Mouse (Mus musculus) thymus, adult 2 months (tissue): Measurements from ENCODE around the gene Tinf2. TPM values are rescaled to one million over a fixed set of nuclear protein-coding genes. Genes with fewer than 3 reads are reported as not detected.

Experiments
- DNase-seq: peaks from one replicate; pipeline ENCODE4 v3.0.0; 2021
- H3K27ac ChIP-seq: fragments of 200-500 bp; 2 replicates; pipeline ENCODE4 v1.5.1; 2012; ENCODE audit warnings: low read length, control low read depth; ENCODE audit not compliant: control insufficient read depth, insufficient read depth
- H3K27me3 ChIP-seq: fragments of 200-500 bp; 2 replicates; pipeline ENCODE4 v1.6.1; 2012; ENCODE audit warnings: mild to moderate bottlenecking, low read length, moderate library complexity, mixed read lengths; ENCODE audit not compliant: control insufficient read depth, insufficient read depth
- H3K36me3 ChIP-seq: fragments of 200-500 bp; 2 replicates; pipeline ENCODE4 v1.6.1; 2012; ENCODE audit warnings: mild to moderate bottlenecking, low read length, moderate library complexity; ENCODE audit not compliant: control insufficient read depth, insufficient read depth
- H3K4me1 ChIP-seq: fragments of 200-500 bp; replicated peaks from 2 replicates; pipeline ENCODE4 v1.6.1; 2012; ENCODE audit warnings: low read length; ENCODE audit not compliant: control insufficient read depth, insufficient read depth
- H3K4me3 ChIP-seq: fragments of 200-500 bp; 2 replicates; pipeline ENCODE4 v1.5.1; 2012; ENCODE audit warnings: mild to moderate bottlenecking, low read length, control low read depth, moderate library complexity; ENCODE audit not compliant: control insufficient read depth, insufficient read depth
- CTCF ChIP-seq: fragments of 200-500 bp; IDR thresholded peaks from 2 replicates; pipeline ENCODE4 v1.5.1; 2012; ENCODE audit warnings: mild to moderate bottlenecking, control low read depth, low read length, moderate library complexity, borderline replicate concordance; ENCODE audit not compliant: control insufficient read depth, poor library complexity, insufficient read depth; ENCODE audit errors: extremely low read depth
- POLR2A ChIP-seq: fragments of 200-500 bp; IDR thresholded peaks from 2 replicates; pipeline ENCODE4 v1.6.1; 2012; ENCODE audit warnings: mild to moderate bottlenecking, low read length, control low read depth, moderate library complexity; ENCODE audit not compliant: control insufficient read depth, poor library complexity, insufficient read depth; ENCODE audit errors: extremely low read depth
- WGBS: fragments of 180-500 bp; shearing (Covaris S2); methylation state at CpG from one replicate; pipeline ENCODE4 v1.1.7; 2018; 5-methylcytosine and 5-hydroxymethylcytosine counted together
- polyA plus RNA-seq: library from polyadenylated mRNA; depleted of rRNA; stranded (reverse); fragments of >200 nt; gene quantifications from 2 replicates; pipeline ENCODE4 v1.2.3, GENCODE M21; 2012

Tinf2 gene
- polyA plus RNA-seq, 1 experiment: 51.9 TPM

GRCm38 (mm10) chr14:55677615-55678014, 4.0 kb downstream of the Tinf2 start:
- Histone ChIP-seq H3K36me3 (peaks cover 39% of the 10 kb centered on the region), H3K27ac (no peak overlapping the region), H3K4me1 (peaks cover 8% of the 10 kb centered on the region), H3K27me3 (no peaks in the 10 kb centered on the region), H3K4me3 (no peak overlapping the region)
- 85% methylated on average over 4 of the region's 4 CpGs for WGBS
- TF ChIP-seq CTCF (no peak), POLR2A (no peak)
- DNase-seq: no peak

GRCm38 (mm10) chr14:55672741-55673060, 8.9 kb downstream of the Tinf2 start:
- H3K4me1 ChIP-seq: peaks cover 3% of the 10 kb centered on the region; the same call in 1 of the 2 replicates
- no peak overlapping the region for H3K4me3 ChIP-seq
- whole genome bisulfite sequencing: 62% methylated on average over 7 of the region's 7 CpGs
- TF ChIP-seq CTCF: no peak
- TF ChIP-seq POLR2A: no peak
- H3K27ac ChIP-seq: no peak overlapping the region; the same call in 1 of the 2 replicates
- no peak for DNase-seq
- H3K27me3 ChIP-seq: no peaks in the 10 kb centered on the region
- H3K36me3 ChIP-seq: peaks cover 15% of the 10 kb centered on the region

- WGBS: under 1% methylated on average over 38 of the region's 38 CpGs
These were observed 9.5 kb downstream of the Tinf2 start, which contains the start of the genes Gmpr2 and Nedd8 for GRCm38 (mm10) chr14:55671833-55672740. Gene Gmpr2, plus strand, starts transcription at chr14:55671941. Gene Nedd8, minus strand, starts transcription at chr14:55672124.

GRCm38 (mm10) chr14:55671486-55671832, 10.2 kb downstream of the Tinf2 start:
- Histone ChIP-seq H3K27ac (no peak overlapping the region), H3K4me3 (peak overlapping the region; percentile 76), H3K27me3 (no peaks in the 10 kb centered on the region), H3K4me1 (peaks cover 3% of the 10 kb centered on the region; the same call in 1 of the 2 replicates), H3K36me3 (peaks cover 6% of the 10 kb centered on the region; the same call in 1 of the 2 replicates)
- DNase-seq: no peak
- under 1% methylated on average over 12 of the region's 12 CpGs for WGBS
- no peak for TF ChIP-seq POLR2A
- no peak for TF ChIP-seq CTCF

More at GRCm38 (mm10) chr14:55671833-55672740, 9.5 kb downstream of the Tinf2 start, which contains the start of the genes Gmpr2 and Nedd8:
- H3K27ac ChIP-seq: peak within 1 kb of the TSS; percentile 52
- H3K4me3 ChIP-seq: peak within 1 kb of the TSS; percentile 76
- H3K27me3 ChIP-seq: no peaks in the 10 kb centered on the region
- peaks cover 10% of the 10 kb centered on the region for H3K36me3 ChIP-seq
- peak; percentile 86 for DNase-seq
- H3K4me1 ChIP-seq: peaks cover 3% of the 10 kb centered on the region; the same call in 1 of the 2 replicates
- peak; percentile 31; the same call in 1 of the 2 replicates for TF ChIP-seq CTCF
- TF ChIP-seq POLR2A: peak; percentile 57; the same call in 1 of the 2 replicates

GRCm38 (mm10) chr14:55660636-55661035, 21.0 kb downstream of the Tinf2 start:
- WGBS: 60% methylated on average over 2 of the region's 2 CpGs
- peaks cover 19% of the 10 kb centered on the region for H3K36me3 ChIP-seq
- TF ChIP-seq POLR2A: no peak
- H3K27me3 ChIP-seq: no peaks in the 10 kb centered on the region
- H3K4me3 ChIP-seq: peak overlapping the region; percentile 97; the same call in 1 of the 2 replicates
- H3K4me1 ChIP-seq: peaks cover 6% of the 10 kb centered on the region; the same call in 1 of the 2 replicates
- no peak overlapping the region for H3K27ac ChIP-seq
- DNase-seq: no peak

GRCm38 (mm10) chr14:55659960-55660573, 21.6 kb downstream of the Tinf2 start, which contains the start of gene Mdp1:
Gene Mdp1, minus strand, starts transcription at chr14:55660508.
- peaks cover 6% of the 10 kb centered on the region; the same call in 1 of the 2 replicates for H3K4me1 ChIP-seq
- no peaks in the 10 kb centered on the region for H3K27me3 ChIP-seq
- WGBS: under 1% methylated on average over 39 of the region's 39 CpGs
- peak within 1 kb of the TSS; percentile 53 for H3K27ac ChIP-seq
- H3K36me3 ChIP-seq: peaks cover 19% of the 10 kb centered on the region
- TF ChIP-seq CTCF (peak; percentile 68; the same call in 1 of the 2 replicates), POLR2A (peak; percentile 40; the same call in 1 of the 2 replicates)
- peak; percentile 73 for DNase-seq
- H3K4me3 ChIP-seq: peak within 1 kb of the TSS; percentile 97
